Mouse (Mus musculus) liver, postnatal 0 days (tissue): Measurements from ENCODE around the gene Rps12-ps3. TPM values are rescaled to one million over a fixed set of nuclear protein-coding genes. Genes with fewer than 3 reads are reported as not detected.

Experiments
- ATAC-seq: fragments of 200-750 bp; cut with Nextera tagmentation; 2 replicates; pipeline ENCODE4 v1.8.0; 2017; ENCODE audit warnings: mild to moderate bottlenecking, moderate library complexity
- DNase-seq: peaks from one replicate; pipeline ENCODE4 v3.0.0-alpha.2; 2016
- H3K27ac ChIP-seq: fragments of 300-500 bp; sonication (generic); 2 replicates; pipeline ENCODE4 v1.5.1; 2014; ENCODE audit warnings: antibody characterized with exemption, moderate library complexity, mild to moderate bottlenecking, low read depth
- H3K27me3 ChIP-seq: fragments of 300-500 bp; sonication (generic); 2 replicates; pipeline ENCODE4 v1.6.1; 2014; ENCODE audit warnings: low read length, control low read depth, mixed read lengths; ENCODE audit not compliant: insufficient read depth
- H3K36me3 ChIP-seq: fragments of 300-500 bp; sonication (generic); replicated peaks from 2 replicates; pipeline ENCODE4 v1.6.1; 2014; ENCODE audit warnings: mild to moderate bottlenecking, control low read depth, low read length, moderate library complexity, mixed read lengths; ENCODE audit not compliant: insufficient read depth
- H3K4me1 ChIP-seq: fragments of 300-500 bp; sonication (generic); 2 replicates; pipeline ENCODE4 v1.6.1; 2014; ENCODE audit warnings: antibody characterized with exemption, mild to moderate bottlenecking, control low read depth; ENCODE audit not compliant: insufficient read depth
- H3K4me2 ChIP-seq: fragments of 300-500 bp; sonication (generic); 2 replicates; pipeline ENCODE4 v1.6.1; 2014; ENCODE audit warnings: low read depth, mild to moderate bottlenecking, low read length, moderate library complexity, mixed read lengths
- H3K4me3 ChIP-seq: fragments of 300-500 bp; sonication (generic); 2 replicates; pipeline ENCODE4 v1.5.1; 2014; ENCODE audit warnings: low read depth, low read length
- H3K9ac ChIP-seq: fragments of 300-500 bp; sonication (generic); replicated peaks from 2 replicates; pipeline ENCODE4 v1.6.1; 2014; ENCODE audit warnings: mild to moderate bottlenecking, moderate library complexity
- H3K9me3 ChIP-seq: fragments of 300-500 bp; sonication (generic); 2 replicates; pipeline ENCODE4 v1.6.1; 2016; ENCODE audit warnings: mild to moderate bottlenecking, control low read depth, low read length, mixed read lengths
- CTCF ChIP-seq: sonication (generic); IDR thresholded peaks from 2 replicates; pipeline ENCODE4 v1.5.1; 2016; ENCODE audit warnings: antibody characterized with exemption, low read depth
- EP300 ChIP-seq: IDR thresholded peaks from 2 replicates; pipeline ENCODE4 v1.6.1; 2016; ENCODE audit warnings: antibody characterized with exemption, low read depth, mild to moderate bottlenecking
- WGBS: fragments of 180-500 bp; shearing (Covaris S2); extraction: QIAGEN DNeasy Blood & Tissue Kit; methylation state at CpG from one replicate; pipeline ENCODE4 v1.1.7; 2014; ENCODE audit not compliant: insufficient replicate concordance; 5-methylcytosine and 5-hydroxymethylcytosine counted together
- polyA plus RNA-seq: library from polyadenylated mRNA; unstranded; fragments of >200 nt; fragmentation: Nextera tagmentation; extraction: Ambion mirVana; gene quantifications from 2 replicates; pipeline ENCODE4 v1.2.1, GENCODE M21; 2015

Gene Rps12-ps3
- polyA plus RNA-seq, 1 experiment from 2014 or later: 12.3 TPM

DNA sequence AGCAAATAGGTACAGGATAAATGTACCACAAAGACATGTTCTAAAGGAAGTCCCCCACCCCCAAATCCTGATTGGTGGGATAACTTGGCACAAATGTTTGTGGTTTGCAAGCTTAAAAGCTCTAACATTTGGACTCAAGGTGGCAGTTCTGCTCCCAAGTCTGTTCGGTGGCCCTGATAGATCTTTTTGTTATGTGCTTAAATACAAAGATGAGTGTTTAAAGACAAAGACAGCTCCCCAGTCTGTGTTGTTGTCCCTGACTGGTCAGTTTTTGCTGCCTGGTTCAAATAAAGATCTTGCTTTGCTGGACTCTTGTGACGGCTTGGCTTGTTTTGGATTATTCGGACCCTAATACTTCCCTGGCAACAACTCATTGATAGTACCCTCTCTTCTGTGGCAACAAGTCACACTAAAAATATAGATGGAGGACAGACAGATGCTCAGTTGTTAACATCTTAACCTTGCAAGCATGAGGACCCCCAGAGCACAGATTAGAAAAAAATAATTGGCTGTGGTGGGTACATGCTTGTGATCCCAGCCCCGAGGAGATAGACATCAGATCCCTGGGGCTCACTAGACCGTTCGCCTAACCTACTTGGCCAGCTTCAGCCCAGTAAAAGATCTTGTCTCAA, 27.4 kb downstream of the Rps12-ps3 start:
- ATAC-seq: no peak
- no peak for DNase-seq
- Histone ChIP-seq H3K9me3 (no peaks in the 10 kb centered on the region), H3K4me2 (no peak overlapping the region), H3K36me3 (no peaks in the 10 kb centered on the region), H3K27ac (0 out of 2 replicates have a peak overlapping the region, but pooled peaks have one; percentile 29), H3K9ac (no peak overlapping the region), H3K4me1 (peaks cover 18% of the 10 kb centered on the region), H3K27me3 (no peaks in the 10 kb centered on the region), H3K4me3 (no peak overlapping the region)
- TF ChIP-seq EP300 (no peak), CTCF (no peak)
- WGBS: 72% methylated on average over 6 of the region's 6 CpGs

DNA sequence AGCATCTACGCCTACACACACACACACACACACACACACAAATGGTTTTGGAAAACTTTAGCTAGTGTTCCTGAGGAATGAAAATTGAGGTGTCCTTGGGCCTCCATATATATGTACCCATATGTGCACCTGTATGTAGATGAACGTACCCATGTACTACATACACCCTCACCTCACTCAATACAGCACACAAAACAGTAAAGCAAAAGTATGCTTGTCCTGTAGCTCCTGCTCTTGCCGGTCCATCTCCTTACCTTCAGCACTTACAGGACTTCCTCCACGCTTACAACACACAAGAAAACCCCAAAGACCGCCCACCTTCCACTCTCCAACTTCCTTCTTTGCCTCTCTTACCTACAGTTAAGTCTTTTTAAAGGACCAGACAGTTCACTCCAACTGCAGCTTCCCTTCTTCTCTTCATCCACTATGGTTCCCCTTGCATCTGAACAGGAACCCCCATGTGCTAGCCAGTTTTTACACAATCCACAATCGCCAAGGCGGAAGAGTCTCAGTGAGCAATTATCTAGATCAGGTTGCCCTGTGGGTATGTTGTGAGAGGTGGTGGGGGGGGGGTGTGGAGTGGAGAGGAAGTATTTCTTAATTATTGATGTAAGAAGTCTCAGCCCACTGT, 28.3 kb downstream of the Rps12-ps3 start:
- Histone ChIP-seq H3K4me1 (peaks cover 21% of the 10 kb centered on the region), H3K36me3 (no peaks in the 10 kb centered on the region), H3K27me3 (no peaks in the 10 kb centered on the region), H3K4me2 (peak overlapping the region; percentile 32), H3K27ac (peak overlapping the region; percentile 29; the same call in 1 of the 2 replicates), H3K9me3 (no peaks in the 10 kb centered on the region), H3K9ac (no peak overlapping the region), H3K4me3 (no peak overlapping the region)
- peak; percentile 45 for DNase-seq
- TF ChIP-seq EP300: no peak
- no peak for TF ChIP-seq CTCF
- 43% methylated on average over 7 of the region's 7 CpGs for WGBS
- no peak for ATAC-seq

DNA sequence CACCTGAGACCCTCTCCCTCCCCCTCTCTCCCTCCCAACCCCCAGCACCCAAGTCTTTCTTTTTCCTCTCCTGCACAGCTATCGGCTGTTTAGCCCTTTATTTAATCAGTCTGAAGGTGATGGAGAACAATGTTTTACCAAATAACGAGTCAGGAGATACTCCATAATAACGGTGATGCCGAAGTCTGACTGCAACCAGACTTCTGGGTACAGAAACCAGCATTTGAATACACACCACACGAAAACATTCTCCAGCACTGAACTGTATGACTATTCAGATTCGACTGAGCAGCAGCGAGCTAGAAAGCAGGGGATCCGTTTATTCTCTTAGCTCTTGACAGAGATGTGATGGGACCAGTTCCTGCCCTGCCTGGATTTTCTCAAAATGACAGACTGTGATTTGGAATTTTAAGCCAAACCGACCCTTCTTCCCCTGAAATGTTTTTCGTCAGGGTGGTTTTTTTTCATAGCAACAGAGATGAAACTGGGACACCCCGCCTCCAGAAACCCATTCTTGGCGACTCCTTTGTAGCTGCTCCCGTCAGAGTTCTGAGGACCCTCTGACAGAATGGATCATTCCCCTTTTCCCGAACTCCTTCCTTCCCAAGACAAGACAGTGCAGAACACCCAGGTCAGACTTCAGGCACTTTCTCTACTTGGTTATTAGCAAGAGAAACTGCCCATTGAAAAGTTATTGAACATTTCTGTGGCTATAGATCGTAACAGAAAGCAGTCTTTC, 29.2 kb downstream of the Rps12-ps3 start:
- Histone ChIP-seq H3K9me3 (no peaks in the 10 kb centered on the region), H3K36me3 (no peaks in the 10 kb centered on the region), H3K4me2 (peak overlapping the region; percentile 32), H3K9ac (no peak overlapping the region), H3K27ac (0 out of 2 replicates have a peak overlapping the region, but pooled peaks have one; percentile 29), H3K27me3 (no peaks in the 10 kb centered on the region), H3K4me1 (peaks cover 20% of the 10 kb centered on the region), H3K4me3 (no peak overlapping the region)
- no peak for TF ChIP-seq EP300
- no peak for TF ChIP-seq CTCF
- no peak for ATAC-seq
- 64% methylated on average over 15 of the region's 15 CpGs for WGBS
- DNase-seq: no peak

DNA sequence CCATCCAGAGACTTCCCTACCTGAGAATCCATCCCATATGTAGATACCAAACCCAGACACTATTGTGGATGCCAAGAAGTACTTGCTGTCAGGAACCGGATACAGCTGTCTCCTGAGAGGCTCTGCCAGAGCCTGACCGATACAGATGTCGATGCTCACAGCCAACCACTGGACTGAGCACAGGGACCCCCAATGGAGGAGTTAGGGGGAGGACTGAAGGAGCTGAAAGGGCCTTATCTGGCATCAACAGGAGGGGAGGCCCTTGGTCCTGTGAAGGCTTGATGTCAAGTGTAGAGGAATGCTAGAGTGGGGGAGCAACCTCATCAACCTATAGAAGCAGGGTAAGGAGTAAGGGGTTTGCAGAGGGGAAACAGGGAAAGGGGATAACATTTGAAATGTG, 30.7 kb downstream of the Rps12-ps3 start:
- Histone ChIP-seq H3K9me3 (no peaks in the 10 kb centered on the region), H3K4me2 (no peak overlapping the region), H3K4me1 (peaks cover 24% of the 10 kb centered on the region), H3K27ac (no peak overlapping the region), H3K36me3 (no peaks in the 10 kb centered on the region), H3K27me3 (no peaks in the 10 kb centered on the region), H3K4me3 (no peak overlapping the region), H3K9ac (no peak overlapping the region)
- 46% methylated on average over 3 of the region's 3 CpGs for WGBS
- TF ChIP-seq CTCF: no peak
- TF ChIP-seq EP300: no peak
- ATAC-seq (no peak), DNase-seq (no peak)

DNA sequence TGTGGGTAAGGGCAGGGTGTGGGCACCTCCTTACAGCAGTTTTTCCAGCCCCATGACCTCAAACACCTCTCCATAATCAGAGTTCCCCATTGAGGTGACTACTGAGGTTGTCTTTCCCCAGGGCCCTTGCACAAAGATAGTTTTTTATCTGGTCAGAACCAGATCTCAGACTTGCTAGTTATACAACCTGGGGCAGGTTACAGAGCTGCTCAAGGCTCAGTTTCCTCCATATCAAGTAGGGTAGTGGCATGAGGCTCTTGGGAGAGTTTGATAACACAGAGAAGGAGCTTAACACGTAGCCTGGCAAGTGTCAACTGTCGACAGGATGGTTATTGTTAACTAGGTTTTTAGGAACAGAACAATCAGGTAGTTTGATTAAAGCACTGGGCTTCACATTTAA, 32.8 kb downstream of the Rps12-ps3 start:
- TF ChIP-seq CTCF (no peak), EP300 (peak; percentile 58)
- no peak overlapping the region for H3K4me3 ChIP-seq
- DNase-seq (no peak), ATAC-seq (no peak)
- 43% methylated on average over 2 of the region's 2 CpGs for whole genome bisulfite sequencing
- no peak overlapping the region for H3K27ac ChIP-seq
- no peaks in the 10 kb centered on the region for H3K36me3 ChIP-seq
- no peaks in the 10 kb centered on the region for H3K9me3 ChIP-seq
- H3K9ac ChIP-seq: no peak overlapping the region
- H3K4me2 ChIP-seq: no peak overlapping the region
- H3K4me1 ChIP-seq: peaks cover 30% of the 10 kb centered on the region
- H3K27me3 ChIP-seq: no peaks in the 10 kb centered on the region

DNA sequence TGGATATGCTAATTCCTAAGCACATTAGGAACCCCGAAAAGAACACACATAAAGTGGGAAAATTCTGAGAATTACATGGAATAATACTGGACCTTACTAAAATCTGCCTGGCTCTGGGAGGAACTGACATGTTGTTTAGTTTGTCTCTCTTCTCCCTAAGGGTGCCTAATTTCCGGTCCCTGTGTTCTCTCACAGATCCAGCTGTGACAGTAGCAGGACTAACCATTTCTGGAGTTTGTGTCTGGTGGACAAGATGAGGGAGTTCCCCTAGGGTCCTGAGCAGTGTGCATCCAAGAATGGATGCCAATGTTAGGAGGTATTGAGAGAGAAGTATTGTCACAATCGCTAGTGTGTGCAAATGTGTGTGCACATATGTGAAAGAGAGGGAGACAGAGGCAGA, 34.3 kb downstream of the Rps12-ps3 start:
- 84% methylated on average over 3 of the region's 3 CpGs for WGBS
- Histone ChIP-seq H3K27me3 (no peaks in the 10 kb centered on the region), H3K36me3 (no peaks in the 10 kb centered on the region), H3K9ac (no peak overlapping the region), H3K27ac (no peak overlapping the region), H3K4me3 (no peak overlapping the region), H3K4me1 (peaks cover 33% of the 10 kb centered on the region), H3K9me3 (no peaks in the 10 kb centered on the region), H3K4me2 (no peak overlapping the region)
- ATAC-seq (no peak), DNase-seq (peak; percentile 5)
- TF ChIP-seq CTCF (no peak), EP300 (no peak)
